Mouse (Mus musculus) thymus, adult 18-20 months (tissue): Measurements from ENCODE around the gene Mafk.
"Not testable (repeated sequence)": the region's sequence is repeated elsewhere in the genome, so short reads cannot be mapped to it uniquely, and the experiment has no call there.

Experiments
- DNase-seq, 2 experiments: peaks; one replicate each; pipeline ENCODE4 v3.0.0; 2022; ENCODE audit warnings: mixed read lengths in 2 of 2

The Mafk gene

DNA sequence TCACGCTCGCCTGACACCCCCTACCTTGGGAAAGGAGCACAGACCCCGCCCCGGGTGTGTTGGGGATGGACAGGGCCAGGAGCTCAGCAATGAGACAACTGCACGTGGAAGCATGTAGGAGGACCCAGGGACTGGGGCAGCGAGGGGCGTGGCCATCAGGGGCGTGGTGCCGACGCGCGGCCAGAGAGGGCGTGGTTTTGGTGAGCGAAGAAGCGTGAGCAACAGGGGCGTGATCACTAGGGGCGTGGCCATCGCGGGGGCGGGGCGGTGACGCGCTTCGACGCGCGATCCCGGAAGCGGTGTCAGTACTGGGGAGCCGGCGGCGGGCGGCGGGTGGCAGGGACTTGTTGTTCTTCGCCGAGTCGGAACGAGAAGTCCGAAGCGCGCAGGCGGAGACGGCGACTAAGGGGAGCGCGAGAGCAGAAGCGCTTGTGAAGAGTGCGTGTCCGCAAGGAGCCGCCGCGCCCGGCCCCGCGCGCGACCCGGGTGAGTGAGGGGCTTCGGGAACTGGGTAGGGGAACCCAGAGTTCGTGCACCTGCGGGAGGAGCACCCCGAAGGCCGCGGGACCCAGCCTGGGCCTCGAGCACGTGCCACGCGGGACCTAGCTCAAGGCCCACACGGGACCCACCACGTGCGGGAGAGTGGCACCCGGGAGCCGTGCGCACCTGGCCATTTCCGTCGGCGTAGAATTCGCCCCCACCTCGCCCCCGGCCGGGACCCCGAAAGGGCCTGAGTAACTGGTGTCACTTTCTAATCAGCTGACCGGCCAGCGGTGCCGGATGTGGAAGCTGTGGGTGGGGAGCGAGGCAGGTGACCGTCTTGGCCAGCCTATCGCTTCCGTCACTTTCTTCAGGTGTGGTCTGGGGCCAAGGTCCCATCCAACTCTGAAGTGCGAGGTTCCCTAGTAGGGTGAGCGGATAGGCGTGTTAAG lies at the start of gene Mafk:
TSS of gene Mafk (plus strand) at position 287 of the 932 bp plus-strand sequence.
- peak; percentile 95 to 96 for DNase-seq

DNA sequence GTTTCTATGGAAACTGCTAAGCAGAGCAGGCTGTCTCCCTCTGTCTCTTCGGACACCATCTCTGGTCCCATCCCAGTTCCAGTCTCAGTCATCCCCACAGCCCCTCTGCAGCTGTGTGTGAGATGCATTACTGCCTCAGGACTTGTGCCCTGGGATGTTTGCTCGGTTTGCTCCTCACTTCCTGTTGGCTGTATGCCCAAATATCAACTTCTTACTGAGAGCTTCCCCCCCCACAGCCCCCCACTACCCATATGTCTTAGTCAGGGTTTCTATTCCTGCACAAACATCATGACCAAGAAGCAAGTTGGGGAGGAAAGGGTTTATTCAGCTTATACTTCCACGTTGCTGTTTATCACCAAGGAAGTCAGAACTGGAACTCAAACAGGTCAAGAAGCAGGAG lies 48.7 kb upstream of the Mafk start:
- DNase-seq = not testable (repeated sequence)

DNA sequence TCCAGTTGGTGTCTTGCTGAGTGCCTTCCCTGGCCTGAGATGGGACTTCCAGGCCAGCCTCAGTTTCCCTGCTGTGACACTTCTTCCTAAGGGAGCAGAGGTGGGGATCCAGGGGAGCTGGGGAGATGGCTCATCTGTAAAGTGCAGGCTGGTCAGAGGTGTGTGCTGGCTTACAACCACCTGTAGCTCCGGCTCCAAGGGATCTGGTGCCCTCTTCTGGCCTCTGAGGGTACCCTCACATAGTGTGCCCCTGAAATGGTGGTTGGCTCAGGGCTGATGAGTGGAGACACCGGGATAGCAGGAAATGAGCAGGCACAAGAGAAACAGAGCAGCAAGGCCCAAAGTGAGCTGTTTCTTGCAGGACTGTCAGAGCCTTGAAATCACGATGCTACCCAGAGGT lies 45.5 kb upstream of the Mafk start:
- peak in 1 of 2 experiments; percentile 33 for DNase-seq

DNA sequence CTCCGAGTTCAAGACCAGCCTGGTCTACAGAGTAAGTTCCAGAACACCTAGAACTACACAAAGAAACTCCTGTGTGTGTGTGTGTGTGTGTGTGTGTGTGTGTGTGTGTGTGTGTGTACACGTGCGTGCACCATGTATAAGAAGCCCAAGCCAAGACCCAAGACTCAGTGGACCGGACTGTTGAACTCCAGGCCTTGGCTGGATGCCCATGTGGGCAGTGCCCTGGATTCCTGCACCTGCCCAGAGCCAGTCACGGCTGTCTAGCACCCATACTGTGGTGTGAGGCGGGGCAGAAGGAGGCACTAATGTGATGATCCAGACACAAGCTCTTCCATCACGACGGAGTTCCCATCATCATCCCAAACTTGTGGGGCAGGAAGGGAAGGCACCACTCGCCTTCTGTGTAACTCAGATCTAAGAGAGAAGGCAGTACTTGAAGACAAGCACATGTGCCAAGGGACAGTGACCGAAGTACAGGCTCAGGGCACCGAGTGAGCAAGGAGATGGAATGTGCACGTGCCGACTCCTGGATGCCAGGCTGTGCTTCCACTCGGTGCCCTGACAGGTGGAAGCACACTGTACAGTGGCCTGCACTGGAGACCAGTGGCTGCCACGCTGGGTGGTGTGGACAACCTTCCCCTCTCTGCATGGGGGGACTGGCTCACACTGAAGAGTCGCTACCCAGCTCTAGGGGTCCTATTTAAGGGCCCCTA lies 41.7 kb upstream of the Mafk start:
- no peak for DNase-seq

DNA sequence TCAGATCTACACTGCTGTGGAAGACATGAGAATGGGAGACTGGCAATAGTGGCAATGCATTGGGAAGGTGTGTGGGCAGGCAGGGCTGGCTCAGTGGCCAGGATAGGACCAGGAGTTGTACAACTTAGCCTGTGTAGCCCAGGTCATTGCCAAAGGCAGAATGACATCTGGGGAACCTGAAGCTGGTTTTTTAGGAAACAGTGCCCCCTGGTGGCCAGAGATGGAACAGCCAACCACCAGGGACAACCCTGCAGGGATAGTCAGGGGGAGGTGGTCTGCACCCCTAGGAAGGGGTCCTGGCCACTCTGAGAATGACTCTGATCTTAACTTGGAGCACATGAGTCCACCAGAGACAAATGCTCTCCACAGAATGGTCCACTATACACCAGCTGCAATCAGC lies 40.8 kb upstream of the Mafk start:
- no peak for DNase-seq

DNA sequence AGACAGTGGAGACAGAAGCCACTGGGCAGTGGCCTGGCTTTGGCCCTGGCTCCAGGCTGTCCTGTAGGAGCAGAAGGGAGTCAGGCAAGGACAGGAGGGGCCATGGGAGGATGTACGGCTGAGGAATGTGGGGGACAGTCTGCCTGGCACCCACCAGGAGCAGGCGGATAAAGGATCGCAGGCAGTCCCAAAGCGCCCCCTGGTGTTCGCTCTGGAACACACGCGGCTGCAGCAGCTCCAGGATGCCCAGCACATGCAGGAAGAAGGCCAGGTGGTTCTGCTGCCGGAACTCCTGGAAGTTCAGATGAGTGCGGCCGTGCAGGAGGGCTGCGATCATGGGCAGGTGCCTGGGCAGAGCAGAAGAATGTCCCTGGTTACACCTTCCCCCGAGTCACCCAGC lies 36.6 kb upstream of the Mafk start:
- no peak for DNase-seq

DNA sequence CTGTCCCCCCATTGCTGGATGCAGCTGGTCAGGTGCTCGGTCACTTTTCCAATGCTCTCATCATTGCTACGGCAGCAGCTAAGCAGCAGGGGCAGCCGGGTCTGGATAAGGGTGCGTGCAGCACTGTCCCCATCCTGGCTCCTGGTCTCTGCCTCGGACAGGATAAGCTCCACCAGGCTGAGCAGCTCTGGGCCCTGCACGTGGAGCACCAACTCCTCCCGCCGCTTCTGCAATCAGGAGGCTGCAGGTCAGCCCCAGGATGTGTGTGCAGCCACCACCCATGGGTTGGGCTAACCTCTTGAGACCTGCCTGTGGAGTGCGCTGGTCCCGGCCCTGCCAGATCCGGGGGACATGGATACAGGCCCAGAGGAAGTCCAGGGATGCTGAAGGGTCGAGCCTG lies 35.2 kb upstream of the Mafk start:
- DNase-seq = no peak

DNA sequence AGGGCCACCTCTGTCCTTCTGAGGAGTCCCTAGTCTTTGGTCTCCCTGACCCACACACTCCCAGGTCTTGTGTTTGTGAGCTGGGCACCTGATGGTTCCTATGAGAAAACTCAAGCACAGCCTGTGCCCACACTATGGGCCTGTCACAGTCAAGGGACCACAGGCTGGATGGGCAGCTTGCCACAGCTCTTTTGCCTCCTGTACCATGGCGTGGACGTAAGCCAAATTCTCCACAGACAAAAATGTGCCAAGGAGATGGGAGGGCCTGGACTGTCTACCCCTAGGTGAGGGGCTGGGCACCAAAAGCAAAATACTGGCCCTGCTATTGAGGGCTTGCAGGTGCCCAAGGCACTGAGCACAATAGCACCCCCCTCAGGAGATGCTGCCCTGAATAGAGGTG lies 34.7 kb upstream of the Mafk start:
- DNase-seq = no peak

DNA sequence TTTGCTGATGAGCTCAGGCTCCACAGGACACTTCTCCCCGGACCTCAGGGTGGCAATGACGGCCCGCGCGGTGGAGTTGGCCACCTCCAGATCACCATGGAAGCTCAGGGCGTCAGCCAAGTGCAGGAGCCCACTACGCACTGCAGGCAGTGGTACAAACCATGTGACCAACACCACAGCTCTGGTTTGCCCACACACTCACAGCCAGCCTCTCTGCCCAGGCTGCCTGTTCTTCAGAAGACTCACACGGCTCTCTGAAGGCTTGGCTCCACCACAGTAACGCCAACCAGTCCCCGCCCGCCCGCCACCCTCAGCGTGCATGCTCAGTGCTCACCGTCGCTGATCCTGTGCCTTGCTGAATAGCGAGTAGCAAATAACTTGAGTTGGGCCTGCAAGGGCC lies 33.2 kb upstream of the Mafk start:
- no peak for DNase-seq

DNA sequence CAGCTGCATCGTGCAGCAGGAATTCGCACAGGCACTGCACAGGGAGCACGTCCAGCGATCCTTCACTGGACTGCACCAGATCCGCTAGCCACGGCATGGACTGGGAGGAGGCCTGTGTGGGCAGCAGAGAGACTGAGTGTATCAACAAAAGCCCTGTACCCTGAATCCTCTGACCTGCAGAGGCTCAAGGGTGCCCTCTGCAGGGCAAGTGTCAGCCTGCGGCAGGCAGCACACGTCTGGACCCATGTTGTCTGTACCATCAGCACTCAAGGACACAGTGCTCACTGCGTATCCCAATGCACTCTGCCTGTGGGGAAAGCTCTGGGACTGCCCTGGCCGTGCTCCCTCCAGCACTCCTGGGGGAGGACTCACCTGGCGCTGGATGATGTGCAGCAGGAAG lies 27.0 kb upstream of the Mafk start:
- DNase-seq = no peak

DNA sequence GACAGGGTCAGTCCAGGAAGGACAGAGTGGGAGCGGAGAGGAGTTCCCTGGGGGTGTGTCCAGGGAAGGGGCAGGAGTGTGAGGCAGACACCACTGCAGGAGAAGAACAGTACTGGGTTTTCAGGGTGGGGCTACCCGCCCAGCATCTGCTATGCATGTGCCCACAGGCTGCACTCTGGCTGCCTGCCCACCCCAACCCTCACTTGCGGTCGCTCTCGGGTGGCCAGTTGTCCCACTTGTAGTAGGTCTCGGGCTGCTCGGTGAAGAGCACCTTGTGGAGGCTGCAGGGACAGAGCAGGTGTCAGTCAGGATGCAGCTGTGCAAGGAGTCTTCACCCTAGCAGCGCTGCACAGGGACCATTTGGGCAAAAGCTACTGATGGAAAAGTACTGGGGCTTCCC lies 23.1 kb upstream of the Mafk start:
- DNase-seq = no peak

DNA sequence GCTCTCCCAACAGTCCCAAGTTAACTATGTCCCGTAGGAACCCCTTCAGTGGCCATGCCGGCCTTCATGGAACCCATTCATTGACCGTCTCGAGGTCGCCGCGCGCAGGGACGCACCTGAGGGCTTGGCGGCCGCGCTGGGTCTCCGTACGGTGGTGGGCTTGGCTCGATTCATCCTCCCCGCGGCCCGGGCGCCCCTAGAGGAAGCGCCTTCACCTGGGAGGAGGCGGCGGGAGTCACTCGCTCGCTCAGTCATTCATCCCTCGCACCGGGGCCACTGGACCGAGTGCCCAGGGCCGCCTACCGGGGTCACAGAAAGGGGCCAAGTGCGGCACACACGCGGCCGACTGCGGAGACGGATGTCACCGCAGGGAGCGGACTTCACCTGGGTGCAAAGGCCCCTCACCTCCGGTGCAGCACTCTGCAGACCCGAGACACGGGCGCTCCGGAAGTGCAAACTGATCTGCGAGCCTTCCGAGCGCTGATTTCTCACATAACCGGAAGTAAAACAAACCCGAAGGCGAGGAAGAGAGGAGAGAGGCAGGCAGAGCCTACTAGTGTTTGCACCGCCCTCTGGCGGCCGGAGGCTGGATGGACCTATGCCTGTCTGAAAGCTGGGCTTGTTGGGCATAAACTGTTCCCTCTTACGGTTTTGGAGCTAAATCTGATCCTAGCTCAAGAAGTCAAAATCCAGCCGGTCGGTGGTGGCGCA lies 15.9 kb upstream of the Mafk start, which contains the start of gene Ints1:
TSS of gene Ints1 (minus strand) at position 459 of the 711 bp plus-strand sequence.
- DNase-seq = peak; percentile 89 to 93

DNA sequence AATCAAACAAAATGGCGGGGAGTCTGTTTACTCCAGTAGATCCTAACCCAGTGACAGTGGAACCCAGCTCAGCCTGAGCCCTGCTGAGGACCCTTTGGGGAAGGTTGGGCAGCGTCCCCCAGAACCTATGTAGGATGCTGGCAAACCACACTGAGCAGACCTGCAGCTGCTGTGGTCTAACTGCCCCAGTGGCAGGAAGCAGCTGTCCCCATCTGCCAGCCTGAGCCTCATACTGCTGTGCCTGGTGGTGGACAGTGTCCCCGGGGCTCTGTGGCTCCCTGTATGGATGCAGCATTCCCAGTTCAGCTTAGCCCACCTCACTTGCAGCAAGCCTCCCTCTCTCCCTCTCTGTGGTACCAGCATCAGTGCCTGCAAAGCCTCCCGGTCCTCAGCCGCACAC lies 14.3 kb upstream of the Mafk start:
- peak; percentile 60 to 72 for DNase-seq

DNA sequence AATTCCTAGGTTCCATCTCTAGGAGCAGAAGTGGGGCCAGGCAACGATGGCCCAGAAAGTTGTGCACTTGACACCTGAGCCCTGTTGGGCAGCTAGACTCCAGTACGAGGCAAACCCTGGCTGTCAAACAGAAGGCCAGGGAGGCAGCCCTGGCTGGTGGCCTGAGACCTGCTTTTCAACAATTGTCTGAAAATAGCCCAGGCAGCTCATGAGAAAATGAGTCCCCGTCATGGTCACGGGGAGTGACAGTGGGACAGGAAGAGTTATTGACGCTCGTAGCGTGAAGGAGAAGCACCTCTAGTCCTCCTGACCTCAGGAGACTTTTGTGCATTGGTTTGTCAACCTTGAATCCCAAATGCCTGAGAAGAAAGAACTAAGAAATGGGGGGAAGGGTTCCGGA lies 9.9 kb upstream of the Mafk start:
- no peak for DNase-seq

DNA sequence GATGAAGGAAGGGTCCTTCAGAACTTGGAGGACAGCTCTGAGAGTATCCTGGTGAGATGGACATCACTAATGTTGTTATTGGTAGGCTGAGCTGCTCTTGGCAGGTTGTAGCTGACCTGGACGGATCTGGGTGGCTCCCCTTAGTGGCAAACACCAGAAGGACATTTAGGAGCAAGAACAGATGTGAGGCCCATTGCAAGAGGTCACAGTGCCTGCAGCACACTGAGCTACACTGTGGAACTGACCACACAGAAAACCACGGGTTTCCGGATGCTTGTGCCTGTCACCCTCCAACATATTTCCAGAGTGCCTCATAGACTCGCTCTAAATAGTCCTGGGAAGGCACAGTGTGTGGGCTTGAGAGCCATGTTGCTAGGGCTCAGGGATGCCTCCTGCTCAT lies 1.8 kb upstream of the Mafk start:
- DNase-seq = no peak

DNA sequence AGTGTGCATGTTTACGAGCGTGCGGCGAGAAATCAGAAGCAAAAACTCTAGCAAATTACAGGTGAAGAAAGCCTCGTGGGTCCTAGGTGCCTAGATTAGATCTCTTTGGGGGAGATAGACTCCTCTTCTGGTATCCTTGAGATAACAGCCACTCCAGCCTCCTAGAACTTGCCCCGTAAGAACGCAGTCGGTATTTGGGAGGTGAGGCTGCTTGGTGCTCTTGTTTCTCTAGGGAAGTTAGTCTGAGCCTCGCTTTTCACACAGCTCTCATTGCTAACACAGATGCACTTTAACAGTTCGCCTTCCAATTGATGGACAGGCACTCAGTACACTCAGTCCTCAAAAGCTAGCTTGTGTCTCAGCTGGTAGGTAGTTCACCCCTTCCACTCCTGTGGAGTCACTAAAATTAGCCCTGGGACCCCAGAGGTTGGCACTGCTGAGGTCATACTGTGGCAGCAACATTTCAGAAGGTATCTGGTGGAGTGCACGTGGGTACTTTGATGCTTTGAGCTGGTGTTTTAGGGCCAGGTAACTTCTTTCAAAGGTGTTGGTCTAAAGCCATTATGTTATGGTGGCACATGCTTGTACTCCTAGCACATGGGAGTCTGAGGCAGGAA lies 954 bp downstream of the Mafk start:
- DNase-seq = no peak

DNA sequence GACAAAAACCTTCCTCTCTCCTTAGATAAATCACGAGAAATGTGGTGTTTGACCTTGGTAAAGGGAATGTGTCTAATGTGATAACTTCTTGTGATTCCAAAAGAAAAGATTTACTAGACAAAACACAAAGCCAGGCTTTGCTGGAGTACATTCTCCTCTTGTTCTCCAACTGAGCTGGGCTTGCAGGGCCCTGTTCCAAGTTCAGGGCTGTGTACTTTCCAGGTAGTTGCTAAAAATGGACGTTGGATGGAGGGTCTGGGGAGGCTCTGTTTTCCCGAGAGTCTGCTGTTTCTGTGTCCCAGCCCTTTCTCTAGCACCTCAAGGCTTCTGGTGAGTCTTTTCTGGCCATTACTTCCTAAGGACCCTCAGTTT lies 1.6 kb downstream of the Mafk start:
- DNase-seq = no peak

DNA sequence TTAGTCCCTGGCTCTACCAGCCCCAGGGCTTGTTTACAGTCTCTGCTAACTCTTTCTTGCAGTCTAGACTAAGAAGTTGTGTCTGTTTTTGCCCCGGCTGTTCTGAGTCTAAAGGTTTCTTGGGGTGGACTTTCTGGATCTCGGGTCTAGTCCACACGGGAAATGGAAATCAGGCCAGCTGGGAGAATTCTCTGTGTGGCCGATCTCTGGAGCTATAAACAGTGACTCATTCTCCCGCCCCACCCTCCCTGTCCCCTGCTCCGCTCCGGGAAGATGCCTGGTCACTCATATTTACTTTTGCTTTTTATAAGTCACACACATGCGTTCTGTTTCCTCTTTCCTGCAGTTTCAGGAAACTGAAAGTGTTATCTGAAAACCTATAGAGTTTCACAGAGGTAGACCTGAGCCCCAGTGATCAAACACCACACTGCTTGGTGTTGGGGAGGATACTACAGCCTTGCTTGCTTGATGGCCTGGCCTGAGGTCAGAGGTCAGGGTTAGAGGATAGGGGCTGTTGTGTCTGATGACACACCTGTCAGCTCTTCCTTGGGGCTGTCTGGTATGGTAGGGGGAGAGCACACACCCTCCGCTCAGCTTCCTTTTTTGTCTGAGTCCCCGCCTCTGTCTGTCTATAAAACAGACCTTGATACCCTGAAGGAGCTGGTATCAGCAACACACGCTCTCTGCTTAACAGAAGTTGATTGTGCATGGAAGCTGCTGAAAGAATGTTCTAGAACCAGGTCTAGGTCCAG lies 2.2 kb downstream of the Mafk start:
- no peak for DNase-seq

DNA sequence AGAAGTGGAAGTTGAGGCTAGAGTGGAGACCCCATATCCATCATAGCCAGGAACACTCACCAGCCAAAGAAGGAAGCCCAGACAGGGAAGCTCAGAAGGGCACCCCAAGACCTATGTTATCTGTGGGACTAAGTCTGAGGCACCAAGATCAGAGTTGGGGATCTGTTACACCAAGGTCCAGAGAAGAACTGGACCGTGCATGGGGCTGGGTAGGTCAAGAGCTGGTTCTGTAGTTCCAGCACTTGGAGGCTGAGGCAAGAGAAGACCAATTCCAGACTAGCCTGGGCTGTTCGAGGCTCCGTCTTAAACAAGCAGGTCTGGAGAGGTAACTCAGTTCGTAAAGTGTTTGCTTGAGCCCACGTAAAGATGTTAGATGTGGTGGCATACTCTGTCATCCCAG lies 2.8 kb downstream of the Mafk start:
- no peak for DNase-seq

DNA sequence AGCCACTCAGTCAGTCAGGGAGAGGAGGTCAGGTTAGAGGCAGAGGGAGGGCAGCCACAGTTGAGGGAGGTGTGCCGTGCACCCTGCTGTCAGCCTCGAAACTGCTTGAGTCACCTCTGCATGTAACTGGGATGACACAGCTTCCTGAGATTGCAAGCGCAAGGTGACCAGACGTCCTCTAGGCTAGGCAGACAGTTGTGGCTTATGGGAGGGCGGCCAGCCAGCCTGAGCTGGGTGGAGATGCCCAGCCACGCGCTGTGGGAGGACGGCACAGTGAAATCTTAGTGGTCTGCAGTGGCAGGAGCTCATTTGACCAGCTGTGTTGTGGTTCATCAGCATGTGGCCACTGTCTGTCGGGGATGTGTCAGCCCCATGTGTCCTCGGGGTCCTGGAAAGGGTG lies 3.6 kb downstream of the Mafk start:
- no peak for DNase-seq

DNA sequence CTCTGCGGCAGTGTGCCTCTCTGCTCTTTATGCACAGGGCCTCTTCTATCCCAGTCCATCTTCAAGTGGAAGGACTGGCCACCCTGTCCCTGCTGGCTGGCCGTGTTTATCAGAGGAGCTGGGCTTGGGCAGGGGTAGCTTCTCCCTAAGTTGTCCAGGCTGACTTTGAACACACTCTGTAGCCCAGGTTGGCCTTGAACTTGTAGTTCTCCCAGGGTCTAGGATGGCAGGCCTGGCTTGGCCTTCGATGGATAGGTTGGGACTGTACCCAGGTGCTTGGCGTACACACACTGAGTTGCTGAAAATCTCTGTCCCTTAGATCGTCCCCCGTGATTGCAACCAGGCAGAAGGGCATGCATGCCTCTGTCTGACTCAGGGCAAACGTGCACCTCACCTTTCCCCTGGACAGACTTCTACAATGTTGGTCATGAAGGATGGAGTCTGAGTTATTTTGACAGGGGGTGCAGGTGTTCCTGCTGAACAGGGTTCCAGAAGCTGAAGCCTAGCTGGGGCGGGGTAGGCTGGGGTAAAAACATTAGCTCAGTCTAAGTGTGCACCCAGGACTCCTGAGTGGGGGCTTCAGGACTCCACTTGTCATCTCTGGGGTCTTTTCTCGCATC lies 4.8 kb downstream of the Mafk start:
- DNase-seq = no peak

DNA sequence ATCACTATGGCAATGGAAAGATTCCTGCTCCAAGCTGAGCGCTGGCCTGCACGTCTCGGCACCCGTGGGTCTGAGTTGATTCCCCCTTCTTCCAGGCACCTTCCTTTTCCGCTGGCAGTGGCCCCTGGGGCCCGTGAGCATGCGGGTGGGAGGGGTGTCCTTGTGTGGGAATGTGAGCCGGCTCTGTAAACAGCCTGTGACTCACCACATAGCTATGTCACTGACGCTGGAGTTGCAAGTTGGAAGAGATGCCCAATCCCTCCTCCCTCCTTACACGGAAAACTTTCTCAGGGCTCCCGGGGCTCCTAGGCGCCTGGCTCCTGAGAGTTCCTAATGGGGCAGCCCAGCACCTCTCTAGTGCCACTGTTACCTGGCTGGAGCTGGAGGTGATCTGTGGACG lies 5.6 kb downstream of the Mafk start:
- no peak for DNase-seq
